ENCODE assay signal across 21 mouse cellular contexts in the genomic region with DNA sequence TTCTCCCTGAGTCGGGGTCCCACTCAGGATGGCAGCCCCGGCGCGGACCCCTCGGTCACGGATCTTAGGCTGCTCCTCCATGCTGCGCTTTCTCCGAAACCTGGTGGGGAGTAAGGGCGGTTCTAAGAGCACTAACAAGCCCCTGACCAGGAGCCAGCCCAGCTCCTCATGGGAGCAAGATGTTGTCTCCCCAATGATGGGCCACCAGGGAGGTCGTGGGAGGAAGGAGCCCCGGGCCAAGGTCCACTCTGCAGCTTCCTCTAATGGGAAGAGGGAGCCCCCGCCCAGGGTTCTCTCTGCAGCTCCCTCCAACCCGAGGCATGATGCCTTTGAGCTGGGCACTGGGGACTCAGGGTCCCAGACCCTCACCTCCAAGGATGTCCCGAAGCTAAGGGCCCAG. TPM values are rescaled to one million over a fixed set of nuclear protein-coding genes. Genes with fewer than 3 reads are reported as not detected.
A peak's percentile ranks its signal among the peaks of the same experiment; 100 is the strongest.
DNase-seq lines count a peak whose midpoint lies in the region; ATAC-seq and TF ChIP-seq lines count a peak whose summit lies in the region.
"Had no signal": no experiment of that assay in that cellular context is flagged by ENCODE, and none has a peak within 500 bp of the region (broad histone marks: within the 10 kb centered on the region; RNA-seq: fewer than 3 reads in every experiment).

No protein-coding gene starts in this region.

- no peak for ATAC-seq in forebrain, embryonic 11.5 days (replicated peaks; ENCODE audit: low FRiP score)
- no peak for ATAC-seq in forebrain, embryonic 15.5 days (replicated peaks)
- ATAC-seq: forebrain, embryonic 16.5 days; inflammation-experienced regulatory T-cells, adult 6 months had no signal

- WGBS in forebrain, embryonic 11.5 days: 88% methylated on average over 14 of the region's 14 CpGs
- WGBS in forebrain, embryonic 15.5 days: 91% methylated on average over 14 of the region's 14 CpGs

- H3K27ac ChIP-seq in forebrain, embryonic 11.5 days (ENCODE audit: low read depth, low read length): no peak overlapping the region
- no peak overlapping the region for H3K27ac ChIP-seq in forebrain, embryonic 15.5 days (replicated peaks)
- H3K27ac ChIP-seq in left cerebral cortex, adult 2 months: peak overlapping the region; percentile 32; the same call in 1 of the 2 replicates
- H3K27ac ChIP-seq: neural tube, embryonic 12.5 days had no signal

- no peak overlapping the region for H3K4me3 ChIP-seq in forebrain, embryonic 11.5 days (ENCODE audit: low read depth, low read length)
- no peak overlapping the region for H3K4me3 ChIP-seq in forebrain, embryonic 15.5 days
- no peak overlapping the region for H3K4me3 ChIP-seq in left cerebral cortex, adult 2 months
- H3K4me3 ChIP-seq: hindbrain, embryonic 15.5 days; neural tube, embryonic 12.5 days had no signal

- no peaks in the 10 kb centered on the region for H3K36me3 ChIP-seq in forebrain, embryonic 11.5 days (ENCODE audit: control insufficient read depth, insufficient read depth, low read length)
- peaks cover 9% of the 10 kb centered on the region; the same call in 1 of the 2 replicates for H3K36me3 ChIP-seq in forebrain, embryonic 15.5 days

- H3K27me3 ChIP-seq in forebrain, embryonic 11.5 days (ENCODE audit: control insufficient read depth, insufficient read depth, low read length): no peaks in the 10 kb centered on the region
- no peaks in the 10 kb centered on the region for H3K27me3 ChIP-seq in forebrain, embryonic 15.5 days
- H3K27me3 ChIP-seq: CH12.LX; hindbrain, embryonic 15.5 days; limb, embryonic 15.5 days; midbrain, embryonic 12.5 days; neural tube, embryonic 12.5 days had no signal

- no peak overlapping the region for H3K4me2 ChIP-seq in forebrain, embryonic 11.5 days (ENCODE audit: low read depth, low read length, severe bottlenecking)
- no peak overlapping the region for H3K4me2 ChIP-seq in forebrain, embryonic 15.5 days (replicated peaks)

- intact Hi-C loops in left cerebral cortex, adult 2 months (cut with DNase I): loop anchor here (2.0 to 5.0 kb wide), 3 partner anchors 97 to 173 kb away; partner anchors contain the start of genes Kifc5b, Lemd2 and Phf1
- intact Hi-C loops in left cerebral cortex, postnatal 25 days (cut with DNase I): no loop called here

- TF ChIP-seq CTCF in left cerebral cortex, adult 2 months (IDR thresholded peaks at IDR 0.05): no peak

- DNase-seq in cerebellum, adult 11-12 months: peak; percentile 56
- no peak for DNase-seq in cerebellum, adult 8-10 months
- DNase-seq in forebrain, embryonic 11.5 days (ENCODE audit: low spot score): peak; percentile 55
- no peak for DNase-seq in left cerebral cortex, adult 2 months (ENCODE audit: extremely low spot score in 1 of 2, low spot score in 2 of 2)
- no peak for DNase-seq in left cerebral cortex, postnatal 25 days (ENCODE audit: low spot score in 2 of 2)
- peak; percentile 28 for DNase-seq in thymus, postnatal 4 days
- no peak for DNase-seq in thymus, adult 18-20 months
- DNase-seq: adrenal gland, postnatal 25 days; heart, postnatal 14 days; kidney, adult 11 months; kidney, postnatal 25 days; right cerebral cortex, postnatal 4 days had no signal

- H3K9ac ChIP-seq in forebrain, embryonic 11.5 days (ENCODE audit: low read length): no peak overlapping the region
- H3K9ac ChIP-seq in forebrain, embryonic 15.5 days (replicated peaks): no peak overlapping the region
- H3K9ac ChIP-seq: hindbrain, embryonic 15.5 days; limb, embryonic 15.5 days; neural tube, embryonic 12.5 days had no signal

- H3K9me3 ChIP-seq in forebrain, embryonic 11.5 days (ENCODE audit: control insufficient read depth, low read length): no peaks in the 10 kb centered on the region
- H3K9me3 ChIP-seq in forebrain, embryonic 15.5 days: no peaks in the 10 kb centered on the region
- H3K9me3 ChIP-seq: hindbrain, embryonic 10.5 days; hindbrain, embryonic 15.5 days; limb, embryonic 15.5 days; midbrain, embryonic 12.5 days; neural tube, embryonic 12.5 days had no signal

- peaks cover 8% of the 10 kb centered on the region; the same call in 1 of the 2 replicates for H3K4me1 ChIP-seq in forebrain, embryonic 11.5 days (replicated peaks; ENCODE audit: control insufficient read depth, insufficient read depth, low read length)
- peaks cover 22% of the 10 kb centered on the region for H3K4me1 ChIP-seq in forebrain, embryonic 15.5 days

RNA-seq across cellular contexts. Expression of gene Bak1, which starts 0.6 kb away (rescaled TPM):
- 6.6 and 7.6 TPM in 2 replicates for polyA plus RNA-seq in forebrain, embryonic 11.5 days (2014; fragmentation: Nextera tagmentation; extraction: Ambion mirVana)
- 2.3 and 2.7 TPM in 2 replicates for polyA plus RNA-seq in forebrain, embryonic 15.5 days (2015; fragmentation: Nextera tagmentation; extraction: Ambion mirVana)
- 10 to 100 TPM; 13.0 to 14.0 TPM for total RNA-seq in left cerebral cortex, adult 2 months (2021)
- total RNA-seq in left cerebral cortex, postnatal 25 days (2021): 10 to 100 TPM; 17.0 to 17.8 TPM

RNA-seq across cellular contexts. Expression of gene Itpr3, which starts 27.7 kb away (rescaled TPM):
- 1.7 and 2.2 TPM in 2 replicates for polyA plus RNA-seq in forebrain, embryonic 11.5 days (2014; fragmentation: Nextera tagmentation; extraction: Ambion mirVana)
- polyA plus RNA-seq in forebrain, embryonic 15.5 days (2015; fragmentation: Nextera tagmentation; extraction: Ambion mirVana): 0.43 and 0.46 TPM in 2 replicates
- total RNA-seq in left cerebral cortex, adult 2 months (2021): 1 to 10 TPM; 2.2 to 3.3 TPM
- 1 to 10 TPM; 1.9 to 2.0 TPM for total RNA-seq in left cerebral cortex, postnatal 25 days (2021)

RNA-seq across cellular contexts. Expression of gene Zbtb9, which starts 56.5 kb away (rescaled TPM):
- 13.7 and 13.9 TPM in 2 replicates for polyA plus RNA-seq in forebrain, embryonic 11.5 days (2014; fragmentation: Nextera tagmentation; extraction: Ambion mirVana)
- polyA plus RNA-seq in forebrain, embryonic 15.5 days (2015; fragmentation: Nextera tagmentation; extraction: Ambion mirVana): 15.8 and 17.2 TPM in 2 replicates
- 10 to 100 TPM; 16.3 to 18.3 TPM for total RNA-seq in left cerebral cortex, adult 2 months (2021)
- 10 to 100 TPM; 17.7 to 18.8 TPM for total RNA-seq in left cerebral cortex, postnatal 25 days (2021)

Comparison
In these comparisons a context has a peak if more than half of its experiments do, and no peak if none do; other contexts are left out.
1. DNase-seq: peak in cerebellum, adult 11-12 months (single experiment), forebrain, embryonic 11.5 days (single experiment) and thymus, postnatal 4 days (single experiment); none in cerebellum, adult 8-10 months (single experiment), left cerebral cortex, adult 2 months (0 of 2), left cerebral cortex, postnatal 25 days (0 of 2) and thymus, adult 18-20 months (0 of 2).